Mouse (Mus musculus) testis, adult 2 months (tissue): ENCODE measurements around the gene Ptpn9.

Experiments
- CTCF ChIP-seq: fragments of 200-500 bp; IDR thresholded peaks from 2 replicates; pipeline ENCODE4 v1.5.1; 2012; ENCODE audit warnings: low read depth, mild to moderate bottlenecking, inconsistent platforms, low read length, moderate library complexity; ENCODE audit not compliant: control insufficient read depth, insufficient read depth, insufficient replicate concordance
- POLR2A ChIP-seq: fragments of 200-500 bp; IDR thresholded peaks from 2 replicates; pipeline ENCODE4 v1.6.1; 2012; ENCODE audit warnings: low read depth, mild to moderate bottlenecking, inconsistent platforms, low read length, moderate library complexity; ENCODE audit not compliant: control insufficient read depth

- no peak for TF ChIP-seq CTCF
- TF ChIP-seq POLR2A = no peak
These were observed 36.0 kb upstream of the Ptpn9 start for GRCm38 (mm10) chr9:56958689-56959088.
